In the genomic region with DNA sequence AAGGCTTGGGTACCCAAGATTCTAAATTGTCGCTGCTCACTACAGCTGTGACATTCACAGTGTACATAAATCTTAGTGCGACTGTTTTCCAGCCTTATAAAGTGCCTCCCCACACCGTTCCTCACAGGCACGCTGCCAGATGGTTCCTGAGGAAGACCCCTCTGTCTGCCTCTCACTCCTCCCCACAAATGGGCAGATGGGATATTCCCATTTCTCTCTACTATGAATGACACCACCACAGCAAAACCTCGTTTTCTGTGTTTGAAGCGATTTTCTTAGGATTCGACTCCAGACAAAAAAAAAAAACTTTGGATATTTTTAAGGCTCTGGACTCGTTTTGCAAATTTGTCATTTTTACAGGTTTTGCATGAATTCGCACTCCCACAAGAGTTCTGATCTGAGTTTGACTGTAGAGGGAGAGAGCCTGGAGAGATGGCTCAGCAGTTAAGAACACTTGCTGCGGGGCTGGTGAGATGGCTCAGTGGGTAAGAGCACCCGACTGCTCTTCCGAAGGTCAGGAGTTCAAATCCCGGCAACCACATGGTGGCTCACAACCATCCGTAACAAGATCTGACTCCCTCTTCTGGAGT, we compare ENCODE assay signal across 26 mouse cellular contexts. TPM values are rescaled to one million over a fixed set of nuclear protein-coding genes. Genes with fewer than 3 reads are reported as not detected.
DNase-seq lines count a peak whose midpoint lies in the region; ATAC-seq lines count a peak whose summit lies in the region.
"Had no signal": no experiment of that assay in that cellular context is flagged by ENCODE, and none has a peak within 500 bp of the region (broad histone marks: within the 10 kb centered on the region; RNA-seq: fewer than 3 reads in every experiment).

No protein-coding gene starts in this region.

- ATAC-seq in frontal cortex, adult (ENCODE audit: low TSS enrichment), result peak; percentile 98
- ATAC-seq in monocyte, adult 5-6 weeks (replicated peaks; ENCODE audit: insufficient number of reproducible peaks, low FRiP score, low TSS enrichment, poor library complexity, severe bottlenecking), result no peak
- ATAC-seq: activated CD4-positive, CD25-positive, alpha-beta regulatory T cell, adult 4 months; forebrain, embryonic 16.5 days; hindbrain, postnatal 0 days; intestine, embryonic 16.5 days had no signal

- DNase-seq in frontal cortex, postnatal 14 days (ENCODE audit: low spot score in 2 of 2), result peak; percentile 16 to 34
- DNase-seq in right cerebral cortex, adult 18-20 months, result peak; percentile 64
- peak; percentile 52 for DNase-seq in right cerebral cortex, postnatal 4 days
- no peak for DNase-seq in spleen, postnatal 14 days (ENCODE audit: low spot score in 2 of 2)
- no peak for DNase-seq in layer of hippocampus, postnatal 10 days (ENCODE audit: low spot score in 2 of 2)
- DNase-seq: adrenal gland, adult 8-10 months; cerebellum, adult 9-11 months; gastrocnemius, postnatal 10 days; kidney, adult 9 months; kidney, postnatal 25 days; liver, embryonic 13.5 days; lung, adult 2 months; lung, postnatal 14 days had no signal

RNA-seq across cellular contexts. Expression of gene Mrps23, which starts 41.5 kb away (rescaled TPM):
- 64.6 to 115 TPM (median 69.1 TPM) in 3 replicates for total RNA-seq in monocyte, adult 5-6 weeks (2017)
- 10 to 100 TPM; 62.3 to 64.5 TPM for total RNA-seq in layer of hippocampus, postnatal 10 days (2021)

RNA-seq across cellular contexts. Expression of gene Ccdc182, which starts 48.2 kb away (rescaled TPM):
- not detected in 3 replicates for total RNA-seq in monocyte, adult 5-6 weeks (2017)
- not detected for total RNA-seq in layer of hippocampus, postnatal 10 days (2021)
- total RNA-seq: common myeloid progenitor, adult 5-6 weeks; gastrocnemius, postnatal 10 days; granulocyte monocyte progenitor cell, adult 5-6 weeks; hematopoietic stem cell, adult 5-6 weeks; hindbrain, postnatal 0 days; layer of hippocampus, adult 8-10 months; left cerebral cortex, adult 8-10 months; megakaryocyte progenitor cell, adult 5-6 weeks; MEL had no signal

Comparison
In these comparisons a context has a peak if more than half of its experiments do, and no peak if none do; other contexts are left out.
1. DNase-seq: peak in frontal cortex, postnatal 14 days (2 of 2), right cerebral cortex, adult 18-20 months (single experiment) and right cerebral cortex, postnatal 4 days (single experiment); none in spleen, postnatal 14 days (0 of 2) and layer of hippocampus, postnatal 10 days (0 of 2).